Mouse (Mus musculus) neural tube, embryonic 10.5 days (tissue): ENCODE measurements at regions not wholly inside any gene's neighbourhood (a gene's known extent, or its start where the extent isn't known, plus 50 kb on each side); places are given as distances from the start of the nearest gene placed in this dataset.

ENCODE experiments used
- DNase-seq: peaks from one replicate; pipeline ENCODE4 v3.0.0-alpha.2; 2017; ENCODE audit warnings: low spot score; ENCODE audit errors: extremely low spot score

- no peak for DNase-seq
These were observed 76.9 kb downstream of the Pxdc1 start for GRCm38 (mm10) chr13:34576392-34576791.

- no peak for DNase-seq
These were observed 77.3 kb downstream of the Pxdc1 start for GRCm38 (mm10) chr13:34575997-34576314.

GRCm38 (mm10) chr13:34575179-34575996 lies 77.9 kb downstream of the Pxdc1 start:
- DNase-seq, result no peak

GRCm38 (mm10) chr13:34569312-34569711 lies 84.0 kb downstream of the Pxdc1 start:
- DNase-seq, result no peak

- DNase-seq, result no peak
These were observed 86.6 kb downstream of the Pxdc1 start for GRCm38 (mm10) chr13:34566687-34567086.

- no peak for DNase-seq
These were observed 103.0 kb downstream of the Pxdc1 start for GRCm38 (mm10) chr13:34550130-34550884.

GRCm38 (mm10) chr13:34540646-34541045 lies 112.6 kb downstream of the Pxdc1 start:
- DNase-seq, result no peak

- no peak for DNase-seq
These were observed 119.4 kb downstream of the Pxdc1 start for GRCm38 (mm10) chr13:34533896-34534295.

GRCm38 (mm10) chr13:34511332-34511731 lies 142.0 kb downstream of the Pxdc1 start:
- DNase-seq, result no peak

- DNase-seq, result no peak
These were observed 146.1 kb downstream of the Pxdc1 start for GRCm38 (mm10) chr13:34507224-34507623.

- no peak for DNase-seq
These were observed 147.4 kb downstream of the Pxdc1 start for GRCm38 (mm10) chr13:34505861-34506260.

- DNase-seq, result no peak
These were observed 148.4 kb downstream of the Pxdc1 start for GRCm38 (mm10) chr13:34504879-34505278.

GRCm38 (mm10) chr13:34498910-34499309 lies 153.9 kb upstream of the Slc22a23 start:
- no peak for DNase-seq

GRCm38 (mm10) chr13:34497667-34498066 lies 152.7 kb upstream of the Slc22a23 start:
- DNase-seq, result no peak

- no peak for DNase-seq
These were observed 139.8 kb upstream of the Slc22a23 start for GRCm38 (mm10) chr13:34484831-34485230.

GRCm38 (mm10) chr13:34481461-34481860 lies 136.5 kb upstream of the Slc22a23 start:
- no peak for DNase-seq

GRCm38 (mm10) chr13:34470410-34470809 lies 125.4 kb upstream of the Slc22a23 start:
- DNase-seq, result no peak

- no peak for DNase-seq
These were observed 124.6 kb upstream of the Slc22a23 start for GRCm38 (mm10) chr13:34469568-34469967.

- no peak for DNase-seq
These were observed 123.3 kb upstream of the Slc22a23 start for GRCm38 (mm10) chr13:34468132-34468748.

- DNase-seq, result peak; percentile 20
These were observed 121.0 kb upstream of the Slc22a23 start for GRCm38 (mm10) chr13:34465862-34466430.

GRCm38 (mm10) chr13:34465456-34465855 lies 120.5 kb upstream of the Slc22a23 start:
- no peak for DNase-seq

GRCm38 (mm10) chr13:34464221-34464620 lies 119.2 kb upstream of the Slc22a23 start:
- no peak for DNase-seq
